22 mouse cellular contexts compared by ENCODE assay signal in genomic region chr8:95078055-95078454, GRCm38 (mm10). TPM values are rescaled to one million over a fixed set of nuclear protein-coding genes. Genes with fewer than 3 reads are reported as not detected.
DNase-seq lines count a peak whose midpoint lies in the region; ATAC-seq and TF ChIP-seq lines count a peak whose summit lies in the region.
"Had no signal": no experiment of that assay in that cellular context is flagged by ENCODE, and none has a peak within 500 bp of the region (broad histone marks: within the 10 kb centered on the region; RNA-seq: fewer than 3 reads in every experiment).

No protein-coding gene starts in this region.

- no peaks in the 10 kb centered on the region for H3K27me3 ChIP-seq in cerebellum, adult 2 months (ENCODE audit: control insufficient read depth, insufficient read depth, low read length)
- H3K27me3 ChIP-seq: embryonic facial prominence, embryonic 12.5 days had no signal

- H3K27ac ChIP-seq in cerebellum, adult 2 months (ENCODE audit: insufficient read depth, low read length): no peak overlapping the region
- H3K27ac ChIP-seq: embryonic facial prominence, embryonic 12.5 days; forebrain, embryonic 15.5 days; heart, embryonic 10.5 days; hindbrain, embryonic 12.5 days had no signal

- TF ChIP-seq POLR2A in cerebellum, adult 2 months (IDR thresholded peaks at IDR 0.05; ENCODE audit: borderline replicate concordance, insufficient read depth, low read length): no peak

- peak; percentile 67 for DNase-seq in cerebellum, adult 11-12 months
- DNase-seq in cerebellum, adult 2 months: peak; percentile 59 to 69
- peak; percentile 59 to 62 for DNase-seq in cerebellum, postnatal 10 days
- no peak for DNase-seq in lung, postnatal 4 days
- DNase-seq in gastrocnemius, adult 8-10 months (ENCODE audit: low spot score in 2 of 2): no peak
- DNase-seq in thymus, postnatal 25 days: no peak
- DNase-seq: adrenal gland, adult 8-10 months; adrenal gland, postnatal 36 days; gastrocnemius, postnatal 10 days; heart, adult 18-20 months; heart, postnatal 10 days; heart, postnatal 4 days had no signal

- peaks cover 25% of the 10 kb centered on the region for H3K4me1 ChIP-seq in cerebellum, adult 2 months (ENCODE audit: control insufficient read depth, insufficient read depth, low read length)

- ATAC-seq in cerebellum, adult (ENCODE audit: insufficient number of reproducible peaks, low FRiP score, low TSS enrichment): no peak
- ATAC-seq: forebrain, embryonic 15.5 days; hindbrain, embryonic 16.5 days; inflammation-experienced regulatory T-cells, adult 6 months; intestine, postnatal 0 days had no signal

- no peak overlapping the region for H3K4me3 ChIP-seq in cerebellum, adult 2 months (replicated peaks; ENCODE audit: insufficient read depth, low read depth, low read length)
- H3K4me3 ChIP-seq: embryonic facial prominence, embryonic 12.5 days; forebrain, embryonic 15.5 days; heart, embryonic 10.5 days; hindbrain, embryonic 12.5 days had no signal

- TF ChIP-seq CTCF in cerebellum, adult 2 months (IDR thresholded peaks at IDR 0.05; ENCODE audit: borderline replicate concordance, insufficient read depth, low read depth, low read length): no peak

- 44% methylated on average over 3 of the region's 3 CpGs for WGBS in cerebellum, adult 2 months

RNA-seq across cellular contexts. Expression of gene Katnb1, which starts 2.9 kb away (rescaled TPM):
- polyA plus RNA-seq in cerebellum, adult 2 months (2012; rRNA removed): 53.0 and 54.0 TPM in 2 replicates
- 1 to 10 TPM; 7.0 to 8.9 (median 7.6) TPM for total RNA-seq in gastrocnemius, adult 8-10 months (2022)

RNA-seq across cellular contexts. Expression of gene Drc7, which starts 23.2 kb away (rescaled TPM):
- 2.2 and 5.1 TPM in 2 replicates for polyA plus RNA-seq in cerebellum, adult 2 months (2012; rRNA removed)
- not detected for total RNA-seq in gastrocnemius, adult 8-10 months (2022)
- total RNA-seq: adrenal gland, adult 8-10 months; adrenal gland, postnatal 36 days; gastrocnemius, postnatal 10 days; gastrocnemius, postnatal 4 days; heart, adult 18-20 months; heart, postnatal 10 days; heart, postnatal 4 days had no signal
- polyA plus RNA-seq: heart, embryonic 10.5 days; heart, embryonic 14.5 days; inflammation-experienced regulatory T-cells, adult 6 months; intestine, postnatal 0 days had no signal

Comparison
In these comparisons a context has a peak if more than half of its experiments do, and no peak if none do; other contexts are left out.
1. DNase-seq: peak in cerebellum, adult 11-12 months (single experiment), cerebellum, adult 2 months (2 of 2) and cerebellum, postnatal 10 days (2 of 2); none in lung, postnatal 4 days (0 of 2), gastrocnemius, adult 8-10 months (0 of 2) and thymus, postnatal 25 days (single experiment).